Mouse (Mus musculus) T-helper 1 cell (primary cell): ENCODE data around the gene Tifa.

Source experiments
- in situ Hi-C: fragments of 300-600 bp; cut with MboI, MseI; formaldehyde crosslinking; loops from one replicate; pipeline ENCODE4 v1.15.1; 2025; ENCODE audit warnings: high pct_unique_total_duplicates

The Tifa gene

GRCm38 (mm10) chr3:127862479-127862878 is 72.9 kb downstream of the Tifa start:
- in situ Hi-C loops, result no loop called here

GRCm38 (mm10) chr3:127863571-127863970 is 74.0 kb downstream of the Tifa start:
- in situ Hi-C loops, result no loop called here

- in situ Hi-C loops, result no loop called here
Observed at GRCm38 (mm10) chr3:127864242-127864641, 74.6 kb downstream of the Tifa start.

GRCm38 (mm10) chr3:127868046-127868758 is 78.6 kb downstream of the Tifa start:
- in situ Hi-C loops, result no loop called here

GRCm38 (mm10) chr3:127868880-127869279 is 79.3 kb downstream of the Tifa start:
- in situ Hi-C loops, result no loop called here

GRCm38 (mm10) chr3:127871575-127871974 is 82.0 kb downstream of the Tifa start:
- in situ Hi-C loops, result no loop called here

GRCm38 (mm10) chr3:127874254-127874883 is 84.8 kb downstream of the Tifa start:
- in situ Hi-C loops, result no loop called here

GRCm38 (mm10) chr3:127875059-127875458 is 85.5 kb downstream of the Tifa start:
- in situ Hi-C loops, result no loop called here

GRCm38 (mm10) chr3:127875509-127875908 is 85.9 kb downstream of the Tifa start:
- in situ Hi-C loops, result no loop called here

- in situ Hi-C loops, result no loop called here
Observed at GRCm38 (mm10) chr3:127879968-127880367, 90.4 kb downstream of the Tifa start.

- in situ Hi-C loops, result no loop called here
Observed at GRCm38 (mm10) chr3:127881684-127882083, 92.1 kb downstream of the Tifa start.
